Mouse (Mus musculus): ENCODE results near the gene Hlcs.

GRCm38 (mm10) chr16:94358091-94358490 lies 44.7 kb upstream of the Hlcs start:
- TF ChIP-seq POLR2A (IDR thresholded peaks at IDR 0.05; ENCODE audit: borderline replicate concordance, extremely low read depth, low read depth, low read length) (no peak), CTCF (IDR thresholded peaks at IDR 0.05; ENCODE audit: insufficient read depth, low read length) (no peak)

Measured in lung, adult 2 months (tissue).